Mouse (Mus musculus) layer of hippocampus, adult 8-10 months (tissue): Measurements from ENCODE around the gene Zbtb3. TPM values are rescaled to one million over a fixed set of nuclear protein-coding genes. Genes with fewer than 3 reads are reported as not detected.

ENCODE experiments used
- DNase-seq, 2 experiments: peaks; one replicate each; pipeline ENCODE4 v3.0.0; 2022; ENCODE audit warnings: low spot score in 2 of 2
- total RNA-seq, 4 experiments: library from RNA; stranded (reverse); gene quantifications; 2 replicates each; pipeline ENCODE4 v1.2.4; 2022

Zbtb3 gene
- 1 to 10 TPM; 5.2 to 7.9 (median 5.4) TPM for total RNA-seq

- DNase-seq = peak; percentile 96 to 98
Measured at GRCm38 (mm10) chr19:8802130-8802821, at the start of gene Zbtb3. Gene Zbtb3 (plus strand): TSS chr19:8802555.

- DNase-seq = no peak
Measured at GRCm38 (mm10) chr19:8755652-8756051, 46.7 kb upstream of the Zbtb3 start.

GRCm38 (mm10) chr19:8756635-8757387, 45.5 kb upstream of the Zbtb3 start, which contains the start of gene Nxf1:
Gene Nxf1 (plus strand): TSS chr19:8757073.
- peak; percentile 75 to 90 for DNase-seq

GRCm38 (mm10) chr19:8757471-8757998, 44.8 kb upstream of the Zbtb3 start:
- DNase-seq = no peak

- no peak for DNase-seq
Measured at GRCm38 (mm10) chr19:8758899-8759298, 43.5 kb upstream of the Zbtb3 start.

GRCm38 (mm10) chr19:8760757-8761156, 41.6 kb upstream of the Zbtb3 start:
- no peak for DNase-seq

- no peak for DNase-seq
Measured at GRCm38 (mm10) chr19:8763276-8763675, 39.1 kb upstream of the Zbtb3 start.

GRCm38 (mm10) chr19:8765562-8765961, 36.8 kb upstream of the Zbtb3 start:
- no peak for DNase-seq

GRCm38 (mm10) chr19:8770567-8771270, 31.6 kb upstream of the Zbtb3 start, which contains the start of gene Tmem223:
Gene Tmem223 (plus strand): TSS chr19:8770996.
- DNase-seq = peak; percentile 72 to 80

GRCm38 (mm10) chr19:8772996-8773395, 29.4 kb upstream of the Zbtb3 start:
- DNase-seq = no peak

GRCm38 (mm10) chr19:8773409-8773808, 28.9 kb upstream of the Zbtb3 start:
- no peak for DNase-seq

- peak; percentile 94 to 95 for DNase-seq
Measured at GRCm38 (mm10) chr19:8774086-8774835, 28.1 kb upstream of the Zbtb3 start, which contains the start of gene Tmem179b. Gene Tmem179b (minus strand): TSS chr19:8774467.

GRCm38 (mm10) chr19:8774951-8775421, 27.4 kb upstream of the Zbtb3 start:
- DNase-seq = peak in 1 of 2 experiments; percentile 33

- DNase-seq = peak; percentile 94 to 95
Measured at GRCm38 (mm10) chr19:8786008-8786781, 16.2 kb upstream of the Zbtb3 start, which contains the start of gene Taf6l. Gene Taf6l (minus strand): TSS chr19:8786417.

GRCm38 (mm10) chr19:8788521-8788920, 13.8 kb upstream of the Zbtb3 start:
- no peak for DNase-seq

GRCm38 (mm10) chr19:8789171-8789570, 13.2 kb upstream of the Zbtb3 start:
- peak in 1 of 2 experiments; percentile 43 for DNase-seq

- no peak for DNase-seq
Measured at GRCm38 (mm10) chr19:8790171-8790570, 12.2 kb upstream of the Zbtb3 start.

- peak; percentile 88 to 89 for DNase-seq
Measured at GRCm38 (mm10) chr19:8798264-8798946, 4.0 kb upstream of the Zbtb3 start, which contains the start of gene Polr2g. Gene Polr2g (minus strand): TSS chr19:8798577.

GRCm38 (mm10) chr19:8798947-8799315, 3.4 kb upstream of the Zbtb3 start:
- no peak for DNase-seq
